Mouse (Mus musculus): ENCODE data around the gene Syt8. TPM values are rescaled to one million over a fixed set of nuclear protein-coding genes. Genes with fewer than 3 reads are reported as not detected.
A peak's percentile ranks its signal among the peaks of the same experiment; 100 is the strongest.
"Not testable (repeated sequence)": the region's sequence is repeated elsewhere in the genome, so short reads cannot be mapped to it uniquely, and the experiment has no call there.

Syt8 gene
- total RNA-seq, 2 experiments from 2014 or later: not detected

- ATAC-seq (replicated peaks; ENCODE audit: low FRiP score, poor library complexity, severe bottlenecking): not testable (repeated sequence)
Measured at GRCm38 (mm10) chr7:142405134-142405533, 29.5 kb upstream of the Syt8 start.

- ATAC-seq (replicated peaks; ENCODE audit: low FRiP score, poor library complexity, severe bottlenecking): no peak
Measured at GRCm38 (mm10) chr7:142407935-142408334, 26.7 kb upstream of the Syt8 start.

- no peak for ATAC-seq (replicated peaks; ENCODE audit: low FRiP score, poor library complexity, severe bottlenecking)
Measured at GRCm38 (mm10) chr7:142408686-142409085, 26.0 kb upstream of the Syt8 start.

- ATAC-seq (replicated peaks; ENCODE audit: low FRiP score, poor library complexity, severe bottlenecking): no peak
Measured at GRCm38 (mm10) chr7:142409603-142410002, 25.0 kb upstream of the Syt8 start.

- ATAC-seq (replicated peaks; ENCODE audit: low FRiP score, poor library complexity, severe bottlenecking): 0 out of 2 replicates have a peak, but pooled peaks have one; percentile 36
Measured at GRCm38 (mm10) chr7:142413285-142413684, 21.4 kb upstream of the Syt8 start.

- no peak for ATAC-seq (replicated peaks; ENCODE audit: low FRiP score, poor library complexity, severe bottlenecking)
Measured at GRCm38 (mm10) chr7:142415314-142415713, 19.3 kb upstream of the Syt8 start.

GRCm38 (mm10) chr7:142416225-142416624 is 18.4 kb upstream of the Syt8 start:
- ATAC-seq (replicated peaks; ENCODE audit: low FRiP score, poor library complexity, severe bottlenecking): no peak

- no peak for ATAC-seq (replicated peaks; ENCODE audit: low FRiP score, poor library complexity, severe bottlenecking)
Measured at GRCm38 (mm10) chr7:142418027-142418426, 16.6 kb upstream of the Syt8 start.

- ATAC-seq (replicated peaks; ENCODE audit: low FRiP score, poor library complexity, severe bottlenecking): no peak
Measured at GRCm38 (mm10) chr7:142418679-142419078, 16.0 kb upstream of the Syt8 start.

- ATAC-seq (replicated peaks; ENCODE audit: low FRiP score, poor library complexity, severe bottlenecking): peak; percentile 84
Measured at GRCm38 (mm10) chr7:142419887-142420286, 14.8 kb upstream of the Syt8 start.

DNA sequence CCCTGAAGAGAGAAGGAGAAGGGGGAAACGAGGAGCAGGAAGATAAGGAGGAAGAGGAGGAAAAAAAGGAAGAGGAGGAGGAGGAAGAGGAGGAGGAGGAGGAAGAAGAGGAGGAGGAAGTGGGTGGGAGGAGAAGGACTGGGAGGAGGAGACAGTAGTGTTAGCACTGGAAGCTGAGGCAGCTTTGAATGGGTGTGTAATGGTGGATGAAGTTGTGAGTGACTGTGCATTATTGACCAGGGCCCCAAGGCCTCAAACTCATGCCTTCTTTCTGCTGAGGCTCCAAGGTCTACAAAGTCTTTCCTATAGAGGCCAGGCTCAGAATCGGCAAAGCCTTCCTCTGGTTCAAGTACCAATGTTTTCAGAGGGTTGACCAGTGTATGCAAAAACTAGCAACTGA is 12.8 kb upstream of the Syt8 start:
- peak; percentile 50; the same call in 1 of the 2 replicates for ATAC-seq (replicated peaks; ENCODE audit: low FRiP score, poor library complexity, severe bottlenecking)

DNA sequence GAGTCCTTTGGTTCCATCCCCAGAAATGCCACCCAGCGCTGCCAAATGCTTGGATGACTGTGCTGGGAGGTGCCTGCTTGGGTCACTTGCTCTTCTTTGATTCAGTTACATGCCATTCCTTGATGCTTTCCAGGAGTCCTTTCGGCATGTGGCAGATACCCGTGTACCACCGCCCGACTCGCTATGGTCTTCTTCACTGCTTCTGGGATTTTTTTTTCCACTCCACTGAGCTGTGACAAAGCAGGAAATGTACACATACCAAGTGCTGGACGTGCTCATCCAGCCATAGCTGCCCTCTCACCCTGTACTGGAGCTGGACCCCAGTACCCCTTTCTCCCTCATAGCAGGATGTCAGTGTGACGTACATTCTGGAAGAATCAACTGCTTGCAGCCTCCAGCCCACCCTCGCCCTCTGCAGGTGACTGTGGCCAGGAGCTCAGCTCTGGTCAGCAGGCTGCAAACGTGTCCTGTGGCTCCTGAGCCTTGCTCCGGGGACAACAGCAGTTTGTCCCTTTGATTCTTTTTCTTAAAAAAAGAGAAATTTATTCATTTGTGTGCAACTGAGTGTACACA is 8.9 kb upstream of the Syt8 start:
- no peak for ATAC-seq (replicated peaks; ENCODE audit: low FRiP score, poor library complexity, severe bottlenecking)

GRCm38 (mm10) chr7:142428213-142428612 is 6.4 kb upstream of the Syt8 start:
- ATAC-seq (replicated peaks; ENCODE audit: low FRiP score, poor library complexity, severe bottlenecking): no peak

- no peak for ATAC-seq (replicated peaks; ENCODE audit: low FRiP score, poor library complexity, severe bottlenecking)
Measured at GRCm38 (mm10) chr7:142430160-142430678, 4.4 kb upstream of the Syt8 start.

DNA sequence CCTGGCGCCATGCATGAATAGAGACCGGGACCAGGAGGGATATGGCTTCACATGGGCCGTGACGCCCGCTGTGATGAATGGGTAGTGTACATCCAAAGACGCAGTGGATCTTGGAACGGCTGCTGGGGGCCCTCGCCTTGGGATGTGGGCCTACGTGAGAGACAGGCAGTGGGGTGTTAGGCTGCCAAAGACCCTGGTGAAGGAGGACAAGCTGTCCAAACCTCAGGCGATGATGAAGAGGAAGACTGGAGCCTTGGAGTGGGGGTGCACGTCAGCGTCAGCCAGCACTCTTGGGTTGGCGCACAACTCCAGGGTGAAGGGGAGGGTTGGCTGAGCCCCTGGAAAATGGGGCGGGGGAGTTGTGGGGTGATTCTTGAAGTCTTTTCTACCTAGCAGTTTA is 3.5 kb upstream of the Syt8 start:
- ATAC-seq (replicated peaks; ENCODE audit: low FRiP score, poor library complexity, severe bottlenecking): no peak

DNA sequence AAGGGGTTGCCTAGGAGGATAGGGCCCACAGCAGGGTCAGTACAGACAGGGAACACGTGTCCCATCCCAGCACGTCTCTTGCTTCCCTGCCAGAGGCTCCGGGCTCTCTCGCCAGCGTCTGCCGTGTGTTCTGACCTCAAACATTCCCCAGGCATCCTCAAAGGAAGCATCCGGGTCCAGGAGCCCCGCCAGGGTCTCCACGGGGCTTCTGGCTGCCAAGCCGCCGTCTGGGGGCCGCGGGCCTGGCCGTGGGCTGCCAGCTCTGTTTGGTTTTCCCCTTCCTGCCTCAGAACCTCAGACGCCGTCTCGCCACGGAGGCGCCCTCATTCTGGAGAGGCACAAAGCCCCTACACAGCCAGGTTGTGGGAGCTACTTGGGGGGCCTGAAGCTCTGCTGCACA is 1.0 kb upstream of the Syt8 start:
- ATAC-seq (replicated peaks; ENCODE audit: low FRiP score, poor library complexity, severe bottlenecking): no peak

- ATAC-seq (replicated peaks; ENCODE audit: low FRiP score, poor library complexity, severe bottlenecking): peak; percentile 71; the same call in 1 of the 2 replicates
Measured at GRCm38 (mm10) chr7:142435524-142435923, 874 bp downstream of the Syt8 start.

DNA sequence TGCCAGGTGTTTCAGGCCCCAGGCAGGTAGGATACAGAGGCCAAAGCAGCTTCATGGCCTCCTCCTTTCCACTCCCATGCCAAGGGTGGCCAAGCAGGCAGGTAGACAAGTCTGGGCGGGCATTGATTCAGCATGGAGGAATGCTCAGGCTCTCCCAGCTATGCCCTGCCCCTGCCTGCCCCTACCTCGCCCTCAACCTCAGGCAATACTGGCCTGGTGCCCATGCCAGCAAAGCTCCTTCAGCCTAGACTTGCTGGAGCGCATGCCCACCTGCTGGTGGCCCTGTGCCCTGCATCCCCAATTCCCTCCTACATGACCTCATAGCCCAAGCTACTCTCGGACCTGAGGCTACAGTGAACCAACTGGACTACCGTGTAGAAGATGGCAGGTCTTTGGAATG is 2.7 kb downstream of the Syt8 start:
- no peak for ATAC-seq (replicated peaks; ENCODE audit: low FRiP score, poor library complexity, severe bottlenecking)

DNA sequence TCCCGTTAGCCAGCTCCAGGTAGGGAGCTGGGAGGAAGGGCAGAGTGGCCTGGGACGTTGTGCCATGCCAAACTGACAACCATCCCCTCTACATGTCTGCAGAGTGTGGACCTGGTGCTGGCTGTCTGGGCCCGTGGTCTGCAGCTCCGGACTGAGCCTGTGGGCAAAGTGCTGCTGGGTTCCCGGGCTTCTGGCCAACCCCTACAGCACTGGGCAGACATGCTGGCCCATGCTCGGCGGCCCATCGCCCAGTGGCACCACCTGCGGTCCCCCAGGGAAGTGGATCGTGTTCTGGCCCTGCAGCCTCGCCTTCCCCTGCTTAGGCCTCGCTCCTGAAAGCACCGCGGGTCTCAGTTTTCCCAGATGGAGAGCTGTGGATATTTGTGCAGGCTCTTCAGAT is 5.3 kb downstream of the Syt8 start:
- no peak for ATAC-seq (replicated peaks; ENCODE audit: low FRiP score, poor library complexity, severe bottlenecking)

- no peak for ATAC-seq (replicated peaks; ENCODE audit: low FRiP score, poor library complexity, severe bottlenecking)
Measured at GRCm38 (mm10) chr7:142440657-142441114, 6.0 kb downstream of the Syt8 start.

GRCm38 (mm10) chr7:142441585-142441984 is 6.9 kb downstream of the Syt8 start, which contains the start of gene Tnni2:
Gene Tnni2 (plus strand): TSS chr7:142441808.
- no peak for ATAC-seq (replicated peaks; ENCODE audit: low FRiP score, poor library complexity, severe bottlenecking)

Data from erythroid progenitor cell, adult 5-6 weeks (primary cell).